Mouse (Mus musculus) hindlimb bud, embryonic 11.5 days (tissue): ENCODE measurements around the gene Nxf2.
"Not testable (repeated sequence)": the region's sequence is repeated elsewhere in the genome, so short reads cannot be mapped to it uniquely, and the experiment has no call there.

ENCODE experiments used
- DNase-seq: peaks from one replicate; pipeline ENCODE4 v3.0.0-alpha.2; 2012; ENCODE audit warnings: low read depth, low spot score; ENCODE audit errors: extremely low spot score

Nxf2 gene

GRCm38 (mm10) chrX:134964546-134964945 is at the start of gene Nxf2:
Gene Nxf2, minus strand, starts transcription at chrX:134964754.
- DNase-seq: no peak

GRCm38 (mm10) chrX:135011381-135011780 is 46.8 kb upstream of the Nxf2 start:
- peak; percentile 18 for DNase-seq

- no peak for DNase-seq
These were observed 44.9 kb upstream of the Nxf2 start for GRCm38 (mm10) chrX:135009471-135009815.

- DNase-seq: peak; percentile 63
These were observed 44.3 kb upstream of the Nxf2 start, which contains the start of gene Zmat1 for GRCm38 (mm10) chrX:135008720-135009470. Gene Zmat1, minus strand, starts transcription at chrX:135009209.

- DNase-seq: no peak
These were observed 43.5 kb upstream of the Nxf2 start for GRCm38 (mm10) chrX:135008021-135008420.

- no peak for DNase-seq
These were observed 1.1 kb downstream of the Nxf2 start for GRCm38 (mm10) chrX:134963305-134964094.

GRCm38 (mm10) chrX:134930361-134930760 is 34.2 kb downstream of the Nxf2 start:
- no peak for DNase-seq

GRCm38 (mm10) chrX:134929927-134930326 is 34.6 kb downstream of the Nxf2 start:
- DNase-seq: no peak

- peak; percentile 16 for DNase-seq
These were observed 39.5 kb downstream of the Nxf2 start for GRCm38 (mm10) chrX:134925058-134925457.

- no peak for DNase-seq
These were observed 40.7 kb downstream of the Nxf2 start for GRCm38 (mm10) chrX:134923675-134924424.

GRCm38 (mm10) chrX:134919220-134919619 is 45.3 kb downstream of the Nxf2 start:
- no peak for DNase-seq

GRCm38 (mm10) chrX:134915745-134916144 is 48.8 kb downstream of the Nxf2 start:
- no peak for DNase-seq

- not testable (repeated sequence) for DNase-seq
These were observed 49.2 kb downstream of the Nxf2 start for GRCm38 (mm10) chrX:134915315-134915714.

- DNase-seq: no peak
These were observed 49.7 kb downstream of the Nxf2 start for GRCm38 (mm10) chrX:134914851-134915250.

- DNase-seq: peak; percentile 35
These were observed 51.2 kb downstream of the Nxf2 start for GRCm38 (mm10) chrX:134913234-134913936.

- DNase-seq: no peak
These were observed 51.7 kb downstream of the Nxf2 start for GRCm38 (mm10) chrX:134912805-134913204.

- no peak for DNase-seq
These were observed 54.2 kb downstream of the Nxf2 start for GRCm38 (mm10) chrX:134910345-134910744.
